Mouse (Mus musculus) retina, embryonic 14.5 days (tissue): ENCODE measurements at regions not wholly inside any gene's neighbourhood (a gene's known extent, or its start where the extent isn't known, plus 50 kb on each side); places are given as distances from the start of the nearest gene placed in this dataset.
A peak's percentile ranks its signal among the peaks of the same experiment; 100 is the strongest.

Experiments
- DNase-seq: peaks from one replicate; pipeline ENCODE4 v3.0.0-alpha.2; 2015; ENCODE audit warnings: low spot score

- DNase-seq, result no peak
These were observed 251.4 kb downstream of the Hivep2 start for GRCm38 (mm10) chr10:14217284-14217683.

GRCm38 (mm10) chr10:14216191-14216992, 250.5 kb downstream of the Hivep2 start:
- DNase-seq, result no peak

- no peak for DNase-seq
These were observed 249.6 kb downstream of the Hivep2 start for GRCm38 (mm10) chr10:14215512-14215911.

GRCm38 (mm10) chr10:14213536-14213935, 247.7 kb downstream of the Hivep2 start:
- no peak for DNase-seq

DNA sequence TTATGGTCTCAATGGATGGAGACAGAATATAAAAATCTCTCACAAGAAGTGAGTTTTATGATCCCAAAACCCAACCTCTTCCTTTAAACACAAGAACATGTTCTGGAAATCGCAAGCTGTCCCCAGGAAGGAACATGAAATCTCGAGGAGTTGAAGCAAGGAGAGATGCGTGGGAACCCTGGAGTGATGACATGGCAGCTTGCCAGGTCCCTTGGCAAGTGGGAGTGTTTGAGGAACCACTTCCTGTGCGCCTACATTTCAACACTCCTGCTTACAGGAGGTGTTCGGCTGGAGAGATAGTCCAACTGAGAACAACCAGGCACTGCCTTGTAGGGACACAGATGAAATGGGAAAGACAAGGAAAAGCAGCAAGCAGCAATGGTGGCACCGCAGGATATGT, 246.1 kb downstream of the Hivep2 start:
- no peak for DNase-seq

DNA sequence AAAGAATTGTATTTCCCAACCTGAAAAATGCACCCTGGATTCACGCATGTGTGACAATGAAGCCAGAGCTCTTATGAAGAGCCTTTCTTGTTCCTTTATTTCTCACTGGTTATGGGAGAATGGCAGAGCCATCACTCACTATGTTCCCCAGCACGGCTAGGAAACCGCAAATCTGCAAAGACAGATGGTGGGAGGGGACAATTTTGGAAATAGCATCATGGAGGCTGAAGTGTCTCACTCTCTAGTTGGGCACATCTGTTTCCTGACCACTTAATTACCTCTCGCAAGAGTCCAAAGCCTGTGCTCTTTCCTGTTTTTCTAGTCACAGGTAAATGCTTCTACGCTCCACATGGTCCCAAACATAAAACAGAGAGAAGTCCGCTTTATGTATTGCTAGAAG, 245.6 kb downstream of the Hivep2 start:
- DNase-seq, result no peak

DNA sequence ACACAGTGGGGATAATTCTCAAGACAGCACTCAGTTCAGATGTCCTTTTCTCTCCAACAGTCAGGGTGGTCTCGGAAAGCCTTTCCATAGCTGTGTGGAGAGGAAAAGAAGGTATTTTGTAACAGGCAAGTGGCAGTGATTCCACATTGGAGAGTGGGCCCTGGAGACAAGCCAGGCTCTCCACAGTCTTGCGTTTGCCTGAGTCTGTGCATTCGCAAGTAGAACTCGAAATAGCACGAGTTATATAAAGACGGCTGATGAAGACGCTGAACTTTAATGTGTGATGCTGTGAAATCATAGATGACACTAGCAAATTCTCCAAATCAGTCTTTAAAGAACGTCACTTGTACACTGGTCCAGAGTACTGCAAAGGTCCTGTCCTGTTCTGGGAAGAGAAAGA, 244.6 kb downstream of the Hivep2 start:
- no peak for DNase-seq

GRCm38 (mm10) chr10:14210045-14210444, 244.2 kb downstream of the Hivep2 start:
- DNase-seq, result no peak

DNA sequence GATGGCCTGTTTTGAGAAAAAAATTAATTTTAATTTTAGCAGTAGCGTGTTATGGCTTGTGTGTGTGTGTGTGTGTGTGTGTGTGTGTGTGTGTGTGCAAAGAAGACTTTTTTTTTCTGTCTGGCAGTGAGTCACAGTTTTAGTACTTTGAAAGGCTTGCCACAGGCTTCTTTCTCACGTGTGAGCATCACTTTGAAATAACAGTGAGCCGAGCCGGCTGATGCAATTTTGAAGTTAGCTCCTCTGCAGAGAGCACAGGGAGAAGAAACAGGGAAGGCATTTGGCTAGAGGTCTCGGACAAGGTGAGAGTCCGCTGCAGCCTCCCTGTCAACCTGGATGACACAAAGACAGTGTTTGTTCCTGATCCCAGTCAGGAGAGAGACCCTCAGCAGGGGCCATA, 242.3 kb downstream of the Hivep2 start:
- no peak for DNase-seq

DNA sequence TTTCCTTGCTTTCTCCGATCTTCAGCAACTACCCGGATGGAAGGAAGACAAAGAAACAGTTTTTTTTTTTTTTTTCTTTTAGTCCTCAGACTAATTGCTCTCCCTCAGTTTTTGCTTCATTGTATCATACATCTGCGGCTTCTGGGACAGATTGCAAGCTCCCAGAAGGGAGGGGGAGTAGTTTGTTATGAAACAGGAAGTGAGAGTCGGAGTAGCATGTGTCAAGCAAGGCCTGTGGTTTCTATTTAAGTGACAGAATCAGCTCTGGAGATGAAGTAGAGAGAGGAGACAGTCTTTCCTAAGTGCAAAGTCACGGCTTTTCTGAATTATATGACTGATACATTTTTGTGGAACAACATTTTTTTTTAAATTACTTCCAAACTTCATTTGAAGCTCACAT, 241.7 kb downstream of the Hivep2 start:
- peak; percentile 21 for DNase-seq

- peak; percentile 6 for DNase-seq
These were observed 241.2 kb downstream of the Hivep2 start for GRCm38 (mm10) chr10:14207051-14207570.
